Mouse (Mus musculus) liver (tissue): ENCODE measurements around the gene Gstcd.

Experiments
- DNase-seq: peaks from one replicate; pipeline ENCODE4 v3.0.0-alpha.2; 2020; ENCODE audit warnings: mixed read lengths

Gene Gstcd

DNA sequence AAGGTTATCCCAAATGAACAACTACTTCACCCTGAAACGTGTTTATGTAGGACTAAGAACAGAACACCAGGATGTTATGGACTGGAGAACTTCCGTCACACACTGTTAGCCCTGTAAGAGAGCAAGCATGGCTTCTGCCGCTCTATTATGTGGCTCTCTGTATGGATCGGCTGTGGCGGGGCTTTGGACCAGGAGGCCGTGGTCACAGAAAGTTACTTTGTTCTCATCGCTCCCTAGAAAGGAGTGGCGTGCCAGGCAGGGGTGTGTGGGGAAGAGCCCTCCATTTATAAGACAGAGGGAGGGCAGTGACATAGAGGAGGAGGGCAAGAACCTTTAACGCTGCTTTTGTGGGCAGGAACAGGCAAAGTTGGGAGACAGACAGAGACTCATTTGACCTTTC, 95.5 kb downstream of the Gstcd start:
- no peak for DNase-seq

DNA sequence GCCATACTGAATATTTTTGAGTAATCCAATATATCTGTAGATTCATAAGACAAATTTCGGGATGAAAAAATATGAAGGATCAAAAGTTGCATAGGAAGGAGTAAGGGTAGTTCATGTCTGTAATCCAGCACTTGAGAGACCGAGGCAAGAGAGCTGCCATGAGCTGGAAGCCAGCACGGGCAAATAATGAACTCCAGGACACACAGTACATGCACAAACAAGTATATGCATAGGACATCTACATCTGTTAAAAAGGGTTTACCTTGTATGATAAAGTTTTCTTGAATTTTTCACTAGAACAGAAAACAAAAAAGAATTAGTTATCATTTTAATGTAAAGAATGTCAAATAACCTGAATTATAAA, 95.9 kb downstream of the Gstcd start:
- DNase-seq = no peak

DNA sequence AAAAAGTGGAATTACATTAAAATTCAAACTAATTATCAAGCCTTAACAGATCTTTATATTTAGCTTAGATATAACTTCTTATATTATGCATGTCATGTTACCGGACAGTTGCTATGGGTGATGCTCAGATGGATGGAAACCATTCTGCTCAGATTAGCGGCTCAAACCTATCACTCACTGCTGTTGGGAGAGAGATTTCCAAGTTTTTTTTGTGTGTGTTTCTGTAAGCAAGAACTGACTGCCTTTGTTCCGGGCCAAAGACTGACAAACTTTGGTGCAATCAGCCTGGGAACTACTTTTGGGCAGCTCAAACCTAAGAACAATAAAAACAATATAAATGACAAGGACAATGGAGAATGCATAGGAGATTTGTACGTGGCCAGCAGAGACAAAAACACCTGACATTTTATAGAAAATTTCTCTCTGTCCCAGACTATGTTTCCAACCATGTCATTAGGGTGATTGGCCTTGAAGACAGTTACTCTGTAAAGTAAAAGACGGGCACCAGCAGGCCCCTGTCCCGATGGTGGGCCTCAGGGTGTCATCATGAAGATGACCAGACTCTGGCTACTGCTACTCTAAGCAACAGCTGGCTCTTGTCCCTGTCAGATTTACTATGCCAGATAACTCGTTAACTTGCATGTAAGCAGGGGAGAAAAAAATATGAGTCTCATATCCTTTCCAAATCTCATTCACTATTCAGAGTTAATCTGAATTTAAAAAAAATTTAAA, 96.5 kb downstream of the Gstcd start:
- no peak for DNase-seq

DNA sequence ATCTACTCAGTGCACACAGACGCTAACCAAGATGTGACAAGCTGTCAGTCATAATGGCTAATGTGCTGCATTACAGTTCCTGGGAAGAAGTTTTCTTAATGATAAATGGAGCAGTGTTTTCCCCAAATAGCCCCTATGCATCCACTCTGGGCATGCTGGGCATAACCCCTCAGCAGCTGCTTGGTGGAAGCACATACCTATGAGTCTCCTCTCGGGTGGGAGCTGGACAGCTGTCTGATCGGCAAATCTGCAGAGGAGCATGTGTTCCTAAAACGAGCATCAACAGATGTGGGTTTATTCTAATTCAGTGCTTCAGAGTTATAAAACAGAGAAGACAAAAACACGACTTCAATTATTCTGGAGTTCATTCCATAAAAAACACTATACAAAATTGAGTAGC, 105.6 kb downstream of the Gstcd start:
- DNase-seq = no peak

DNA sequence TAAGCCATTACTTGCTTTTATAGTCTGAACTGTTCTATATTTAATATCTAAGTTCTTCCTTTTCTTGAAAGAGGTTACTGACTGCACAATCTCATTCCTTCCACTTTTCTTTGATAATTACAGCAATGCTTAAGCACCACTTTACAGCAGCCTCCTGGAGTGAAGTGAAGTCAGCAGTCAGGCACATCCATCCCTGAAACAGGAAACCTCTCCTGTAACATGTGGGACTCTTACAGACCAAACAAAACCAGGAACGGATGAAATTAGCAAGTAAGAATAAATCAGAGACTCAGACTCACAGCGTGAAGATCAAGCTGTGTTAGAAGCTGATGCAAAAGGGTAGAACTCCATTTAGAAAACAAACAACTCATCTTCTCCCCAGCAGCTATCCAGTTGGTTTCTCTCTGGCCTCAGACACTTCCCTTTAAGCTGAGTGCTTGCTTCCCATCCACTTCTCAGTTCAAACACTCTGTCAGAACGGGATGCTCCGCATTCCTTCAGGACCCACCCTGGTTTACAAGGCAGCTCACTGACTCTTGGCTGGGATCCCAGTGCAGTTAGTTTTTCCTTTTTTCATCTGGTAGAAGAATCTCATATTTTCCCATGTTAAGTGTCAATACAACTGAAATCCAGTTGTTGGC, 107.9 kb downstream of the Gstcd start:
- no peak for DNase-seq

DNA sequence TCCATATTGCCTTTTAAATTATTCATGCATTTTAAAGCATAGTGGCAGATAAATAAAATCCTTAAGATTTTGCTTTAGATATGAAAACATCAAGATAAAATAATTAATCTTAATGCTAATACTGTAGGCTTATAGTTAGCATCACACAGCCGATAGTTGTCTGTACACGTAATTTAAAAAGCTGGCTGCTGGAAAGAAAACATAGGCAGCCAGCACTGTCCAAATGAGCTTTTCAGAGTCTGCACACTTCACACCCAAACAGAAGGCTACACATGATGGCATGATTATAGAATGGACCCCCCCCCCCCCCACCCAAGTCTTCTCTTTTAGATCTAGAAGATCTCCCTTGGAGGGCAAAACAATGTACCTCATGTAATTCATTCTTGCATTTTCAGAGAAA, 109.9 kb downstream of the Gstcd start:
- DNase-seq = no peak

DNA sequence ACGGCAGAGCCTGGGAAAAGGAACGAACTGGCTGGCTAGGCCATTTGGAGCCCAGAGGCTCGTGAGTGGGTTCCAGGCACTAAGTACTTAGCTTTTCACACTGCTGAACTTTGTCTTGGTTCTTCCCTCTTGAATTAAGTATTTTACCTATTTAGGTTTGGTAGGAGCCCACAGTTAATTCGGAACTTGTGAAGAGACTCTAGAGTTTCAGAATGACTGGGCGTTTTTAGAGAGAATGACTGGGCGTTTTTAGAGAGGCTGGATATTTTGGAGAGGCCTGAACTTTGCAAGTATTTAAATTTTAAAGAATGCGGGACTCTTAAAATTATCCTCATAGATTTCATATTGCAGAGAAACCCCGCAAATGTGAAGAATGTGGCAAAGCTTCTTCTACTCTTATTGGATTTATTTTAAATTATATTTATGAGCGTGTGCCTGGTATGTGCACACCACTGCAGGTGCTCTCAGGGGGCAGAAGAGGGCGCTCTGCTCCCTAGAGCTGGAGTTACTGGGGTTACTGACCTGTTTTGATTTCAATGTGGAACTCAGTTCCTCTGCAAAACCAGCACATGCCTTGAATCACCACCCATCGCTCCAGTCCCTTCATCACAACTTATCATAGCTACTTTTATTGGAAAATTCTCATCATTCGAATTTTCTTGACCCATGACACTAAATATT, 111.9 kb downstream of the Gstcd start:
- no peak for DNase-seq

DNA sequence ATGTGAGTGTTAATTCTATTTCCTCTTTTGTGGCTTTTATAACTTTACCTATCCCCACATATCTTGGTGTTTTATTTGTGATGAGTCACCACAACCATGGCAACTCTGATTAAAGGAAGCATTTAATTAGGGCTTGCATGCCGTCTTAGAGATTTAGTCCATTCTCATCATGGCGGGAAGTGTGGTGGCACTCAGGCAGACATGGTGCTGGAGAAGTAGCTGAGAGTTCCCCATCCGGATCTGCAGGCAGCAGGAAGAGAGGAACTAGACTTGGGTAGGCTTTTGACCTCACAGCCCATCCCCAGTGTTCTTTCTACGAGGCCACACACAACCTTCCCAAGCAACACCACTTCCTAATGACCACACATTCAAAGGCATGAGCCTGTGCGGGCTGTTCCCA, 125.6 kb downstream of the Gstcd start:
- DNase-seq = no peak

DNA sequence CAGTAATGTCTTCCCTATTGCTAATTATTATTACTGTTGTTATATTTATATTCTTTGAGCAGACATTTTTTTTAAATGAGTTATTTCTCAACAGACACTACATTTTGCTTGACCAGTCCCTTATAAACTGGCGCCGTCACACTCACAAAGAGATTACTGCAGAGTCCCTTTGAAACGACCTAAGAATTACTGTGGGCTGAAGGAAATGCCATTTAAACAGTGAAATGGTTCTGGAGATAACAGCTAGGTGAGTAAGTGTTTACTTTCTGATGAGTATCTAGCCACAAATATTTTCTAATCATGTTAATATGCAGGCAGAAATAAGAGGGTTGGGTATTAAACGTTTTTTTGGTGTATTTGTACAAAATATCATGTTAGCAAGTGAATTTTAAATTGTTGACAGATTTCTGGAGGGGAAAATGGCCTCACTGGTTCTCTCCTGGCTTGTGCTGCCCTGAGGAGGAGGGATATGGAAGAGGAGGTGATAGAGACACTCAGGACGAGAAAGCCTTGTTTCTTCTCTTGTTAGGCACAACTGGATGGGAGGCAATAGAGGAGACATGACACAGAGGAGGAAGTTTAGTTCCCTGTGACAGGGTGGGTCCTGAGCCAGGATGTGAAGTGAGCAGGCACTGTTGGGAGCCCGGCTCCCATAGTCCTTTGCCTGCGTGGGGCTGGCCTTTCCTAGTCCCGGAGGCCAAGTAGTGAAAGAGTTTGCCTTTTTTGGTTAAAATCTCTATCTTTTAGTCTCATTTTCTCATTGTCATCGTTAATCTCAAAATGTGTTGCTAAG, 126.9 kb downstream of the Gstcd start:
- no peak for DNase-seq

DNA sequence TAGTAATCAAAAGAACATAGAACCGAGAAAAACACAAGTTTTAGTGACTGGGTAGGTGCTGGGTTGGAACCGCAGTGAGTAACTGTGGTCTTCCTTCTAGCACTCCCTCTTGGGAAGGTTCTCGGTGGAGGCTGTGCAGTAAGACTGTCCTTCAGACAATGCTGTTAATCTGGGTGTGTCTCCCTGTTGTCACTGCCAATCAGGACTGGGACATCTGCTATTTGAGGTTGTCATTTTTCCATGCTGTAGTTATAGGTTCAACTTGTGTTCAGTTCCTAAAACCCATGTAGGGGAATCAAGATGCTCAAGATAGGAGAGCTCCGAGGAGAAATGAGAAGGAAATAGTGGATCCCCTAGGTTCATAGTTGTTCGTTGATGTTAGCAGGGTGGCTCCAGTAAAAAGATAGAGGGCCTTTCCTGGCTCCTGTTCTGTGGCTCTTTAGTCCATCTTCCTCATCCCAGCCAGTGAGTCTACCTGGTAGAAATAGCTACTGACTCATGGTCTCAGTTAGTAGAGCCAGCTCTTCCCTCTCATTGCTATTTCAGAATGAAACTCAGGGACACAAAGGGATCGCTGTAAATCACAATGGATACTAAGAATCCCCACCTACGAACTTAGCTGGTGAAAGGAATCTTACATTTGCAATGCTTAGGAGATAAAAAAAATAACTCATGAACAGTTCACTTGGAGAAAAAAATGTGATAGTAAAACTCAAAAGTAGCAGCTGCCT, 129.0 kb downstream of the Gstcd start:
- DNase-seq = no peak

DNA sequence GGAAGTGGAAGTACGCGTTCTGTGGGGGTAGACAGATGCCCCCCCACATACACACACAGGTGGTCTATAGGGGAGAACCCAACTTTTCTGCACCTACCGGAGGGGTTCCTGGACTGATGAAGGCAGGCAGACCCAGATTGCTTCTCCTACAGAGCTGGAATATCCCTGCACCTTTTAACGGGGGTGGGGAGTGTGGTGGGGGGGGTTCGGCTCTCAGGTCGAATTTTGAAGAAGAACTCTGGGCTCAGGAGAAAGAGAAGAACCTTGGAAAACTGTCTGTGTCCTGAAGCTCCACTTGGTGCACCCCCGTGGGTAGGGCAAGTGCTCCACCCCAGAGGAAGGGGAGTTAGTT, 141.3 kb downstream of the Gstcd start:
- DNase-seq = no peak

DNA sequence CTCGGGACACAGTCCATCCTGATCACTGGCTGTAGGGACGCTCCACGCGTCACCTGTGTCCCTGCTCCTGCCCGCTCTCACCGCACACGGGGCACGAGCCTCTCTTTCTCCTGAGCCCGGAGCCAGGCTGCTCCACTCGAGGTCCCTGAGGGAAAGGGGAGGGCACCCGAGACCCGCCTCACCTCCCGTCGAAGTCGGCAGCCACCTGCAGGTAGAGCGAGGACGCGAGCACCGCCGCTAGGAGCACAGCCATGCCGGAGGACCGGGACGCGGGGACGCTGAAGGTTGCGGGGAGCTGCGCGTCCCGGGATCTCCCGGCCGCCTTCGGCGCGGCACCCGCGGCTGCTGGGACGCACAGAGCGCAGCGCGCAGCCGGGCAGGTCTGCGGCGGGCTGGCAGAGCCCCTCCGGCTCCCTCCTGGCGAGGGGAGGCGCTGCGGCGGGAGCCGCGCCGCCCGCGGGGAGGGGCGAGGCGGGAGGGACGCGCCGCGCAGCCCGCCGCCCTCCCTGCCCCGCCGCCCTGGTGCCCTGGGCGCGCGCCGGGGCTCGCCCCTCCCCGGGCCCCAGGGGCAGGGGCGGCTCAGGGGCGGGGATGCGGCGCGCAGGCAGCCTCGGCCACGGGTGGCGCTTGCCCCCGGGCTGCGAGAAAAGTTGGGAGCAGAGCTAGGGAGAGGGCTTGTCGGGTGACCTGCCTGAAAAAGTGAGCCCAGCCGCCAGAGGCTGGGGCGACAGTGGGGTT, 141.9 kb downstream of the Gstcd start, which contains the start of gene Npnt:
Gene Npnt, minus strand, starts transcription at position 501 of the 738 bp plus-strand sequence.
- DNase-seq = peak; percentile 31

DNA sequence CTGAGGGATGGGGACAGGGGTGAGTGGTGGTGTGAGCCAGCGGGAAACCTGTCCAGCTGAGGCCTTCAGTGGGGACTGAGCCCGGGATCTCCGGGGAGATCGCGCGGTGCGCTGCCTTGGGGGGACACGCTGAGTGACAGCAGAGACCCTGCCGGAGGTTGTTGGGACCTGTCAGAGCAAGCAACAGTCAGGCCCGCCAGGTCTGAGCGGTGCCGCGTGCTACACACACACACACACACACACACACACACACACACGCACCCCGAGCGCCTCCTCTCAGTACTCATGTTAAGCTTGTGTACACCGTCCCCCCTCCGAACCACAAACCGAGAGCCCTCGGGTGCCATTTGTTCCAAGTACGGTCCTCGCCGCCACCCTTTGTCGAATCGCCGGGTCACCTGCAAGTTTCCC, 142.4 kb downstream of the Gstcd start:
- peak; percentile 14 for DNase-seq

DNA sequence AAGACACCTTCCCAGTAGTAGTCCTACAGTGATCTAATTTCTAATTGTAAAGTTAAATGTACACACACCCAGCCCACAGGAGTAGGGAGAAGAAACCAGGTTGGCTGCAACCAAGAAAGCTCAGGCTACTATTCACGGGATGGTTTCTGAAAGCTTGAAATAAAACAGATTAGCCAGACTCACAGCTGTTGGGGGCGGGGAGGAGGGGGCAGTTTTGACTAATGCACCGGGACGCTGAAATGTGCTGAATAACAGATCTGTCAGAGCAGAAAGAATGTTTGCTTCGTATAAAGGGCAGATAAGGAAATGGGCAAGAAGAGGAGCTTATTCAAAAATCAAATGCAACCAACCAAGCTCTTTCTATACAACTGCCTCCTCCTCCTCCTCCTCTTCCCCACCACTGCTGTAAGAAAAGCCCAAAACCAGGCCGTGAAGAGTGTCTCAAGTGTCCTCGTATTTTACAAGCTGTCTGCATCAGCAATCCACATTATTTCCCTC, 143.5 kb downstream of the Gstcd start:
- DNase-seq = no peak

DNA sequence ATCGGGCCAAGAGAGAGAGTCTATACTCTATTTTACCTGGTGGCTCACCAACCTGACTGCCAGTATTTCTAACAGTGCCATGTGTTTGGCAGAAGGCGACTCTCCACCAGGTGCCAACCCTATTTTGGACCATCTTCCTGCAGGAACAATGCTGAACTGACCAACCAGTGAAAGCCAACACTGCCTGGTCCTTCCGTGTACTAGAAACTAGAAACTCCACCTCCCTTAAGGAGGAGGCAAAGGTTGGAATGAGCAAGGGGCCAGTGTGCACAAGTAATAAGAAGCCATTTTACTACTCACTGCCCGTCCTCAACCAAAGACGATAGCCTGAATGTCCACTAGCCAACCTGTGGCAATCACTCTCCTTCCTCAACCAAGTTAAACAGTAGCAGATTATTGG, 145.7 kb downstream of the Gstcd start:
- no peak for DNase-seq

DNA sequence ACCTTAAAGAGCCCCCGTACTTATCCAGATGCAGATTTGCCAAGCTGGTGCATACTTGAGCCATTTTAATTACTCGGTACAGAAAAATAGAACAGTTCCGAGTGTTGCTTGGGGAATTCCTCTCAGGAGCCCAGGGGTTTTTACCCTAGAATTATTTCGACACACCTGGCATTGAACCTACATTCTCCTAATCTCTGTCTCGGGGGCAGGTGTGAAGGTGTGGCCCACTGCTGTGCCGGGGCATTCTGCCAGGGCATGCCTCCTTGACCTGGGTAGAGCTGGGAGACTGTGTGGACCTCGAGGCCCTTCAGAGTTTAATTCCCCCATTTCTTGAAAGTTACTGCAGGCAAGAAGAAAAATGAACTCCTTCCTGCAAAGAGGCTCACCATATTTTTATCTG, 146.2 kb downstream of the Gstcd start:
- DNase-seq = no peak

DNA sequence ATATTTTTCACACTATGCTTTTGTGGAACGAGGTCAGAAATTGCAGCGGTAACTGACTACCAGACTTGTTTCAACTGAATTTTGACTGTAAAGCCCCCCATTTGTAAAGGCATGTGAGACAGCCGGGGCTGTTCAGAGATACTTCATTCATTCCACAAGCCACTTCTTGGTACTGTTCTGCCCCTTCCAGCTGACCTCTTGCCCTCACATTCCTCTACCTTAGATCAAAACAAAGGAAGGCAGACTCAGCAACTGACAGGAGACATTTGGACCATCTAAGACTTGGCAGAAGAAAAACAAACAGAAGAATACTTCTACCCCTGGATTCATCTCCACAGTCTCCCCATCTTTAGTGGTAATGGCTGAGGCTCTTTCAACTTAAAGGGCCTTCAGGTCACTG, 147.2 kb downstream of the Gstcd start:
- DNase-seq = no peak

DNA sequence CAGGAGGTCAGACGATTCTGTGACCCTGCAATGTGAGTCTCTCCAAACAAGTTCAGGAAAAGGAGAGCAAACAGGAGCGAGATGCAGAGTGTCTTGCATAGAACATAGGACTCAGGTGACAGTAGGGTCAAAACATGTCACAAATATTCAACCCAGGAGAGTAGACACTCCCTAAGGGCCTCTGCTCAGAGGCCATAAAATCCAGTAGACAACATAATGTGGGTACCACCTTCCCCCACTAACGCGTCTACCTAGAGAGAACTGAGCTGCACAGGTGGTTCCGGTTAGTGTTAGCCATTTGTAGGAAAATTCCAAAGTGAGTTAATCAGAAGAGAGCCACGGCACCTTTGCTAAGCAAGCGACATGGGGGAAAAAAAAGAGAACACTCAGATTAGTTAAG, 147.6 kb downstream of the Gstcd start:
- no peak for DNase-seq

DNA sequence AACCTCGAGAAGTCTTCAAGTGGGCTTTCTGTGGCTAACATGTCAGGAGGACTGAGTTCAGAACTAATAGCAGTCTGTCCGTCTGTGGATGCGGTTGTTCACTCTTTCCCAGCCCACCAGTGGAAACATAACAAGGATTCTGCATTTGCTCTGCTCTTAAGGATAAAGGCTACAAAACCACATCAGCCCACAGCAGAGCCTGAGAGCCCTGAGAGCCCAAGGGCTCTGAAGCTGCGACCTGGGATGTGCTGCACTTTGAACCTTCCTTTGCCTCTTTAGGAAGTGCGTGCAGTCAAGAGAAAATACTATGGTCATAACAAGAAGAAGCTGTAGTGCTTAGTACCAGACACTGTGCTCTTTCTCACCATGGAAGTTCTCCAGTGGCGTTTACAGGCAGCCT, 149.1 kb downstream of the Gstcd start:
- DNase-seq = no peak

DNA sequence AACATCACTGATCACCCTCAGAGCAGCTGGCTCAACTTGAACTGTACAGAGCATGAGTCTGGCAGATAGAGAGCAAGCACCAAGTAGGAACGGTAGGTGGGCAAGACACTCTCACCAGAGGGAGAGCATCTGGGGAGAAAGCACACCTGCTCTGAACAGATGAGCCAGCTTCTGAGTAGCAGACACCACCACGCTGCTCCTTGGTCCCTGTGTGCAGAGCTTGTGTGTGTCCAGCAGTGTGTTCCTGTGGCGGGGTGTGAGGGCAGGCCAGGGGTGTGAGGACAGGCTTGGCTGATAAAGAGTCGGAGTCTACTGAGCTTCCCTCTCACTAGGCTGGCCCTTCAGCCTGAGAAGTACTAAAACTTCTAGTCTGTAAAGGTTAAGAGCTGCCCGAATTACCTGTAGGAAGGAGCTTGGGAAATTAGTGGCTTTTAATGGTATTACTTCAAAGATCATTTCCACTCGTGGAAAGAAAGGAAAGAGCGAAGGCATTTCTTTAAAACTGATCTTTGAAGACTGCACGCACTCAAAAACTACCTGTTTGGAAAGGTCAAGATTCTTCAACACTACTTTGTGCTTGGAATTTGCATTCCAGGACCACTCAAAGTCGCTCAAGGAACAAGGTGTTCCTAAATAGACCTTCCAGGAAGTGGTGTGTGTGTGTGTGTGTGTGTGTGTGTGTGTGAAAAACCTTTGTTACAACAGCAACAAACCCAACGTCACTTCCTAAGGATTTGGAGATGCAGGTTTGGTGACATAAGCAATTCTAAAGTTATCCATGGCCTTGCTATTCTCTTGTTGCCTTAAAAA, 151.4 kb downstream of the Gstcd start:
- DNase-seq = no peak

DNA sequence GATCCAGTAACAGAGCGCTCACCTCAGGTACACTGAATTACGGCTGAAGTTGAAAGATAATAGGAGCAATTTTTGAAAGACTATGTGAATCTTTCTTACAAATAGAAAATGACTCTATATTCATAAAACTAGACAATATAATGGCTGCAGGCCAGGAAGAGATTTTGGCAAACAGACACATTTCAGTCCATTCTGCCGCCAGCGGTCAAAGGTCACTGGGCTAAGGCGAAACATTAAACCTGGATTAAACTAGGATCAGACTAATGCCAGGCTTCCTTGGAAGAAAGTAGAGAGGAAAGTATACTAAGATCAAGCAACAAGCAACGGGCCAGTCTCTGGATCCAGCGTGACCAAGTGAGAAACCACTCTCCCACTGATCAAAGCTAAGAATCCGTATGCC, 152.8 kb downstream of the Gstcd start:
- DNase-seq = no peak
